Mouse (Mus musculus) intestine, postnatal 0 days (tissue): ENCODE measurements around the gene Ankrd52. TPM values are rescaled to one million over a fixed set of nuclear protein-coding genes. Genes with fewer than 3 reads are reported as not detected.
A peak's percentile ranks its signal among the peaks of the same experiment; 100 is the strongest.

Experiments used
- ATAC-seq: fragments of 200-750 bp; cut with Nextera tagmentation; 2 replicates; pipeline ENCODE4 v1.8.0; 2017; ENCODE audit warnings: mild to moderate bottlenecking, moderate TSS enrichment, moderate library complexity
- H3K27ac ChIP-seq: fragments of 300-500 bp; sonication (generic); 2 replicates; pipeline ENCODE4 v1.5.1; 2014; ENCODE audit warnings: mild to moderate bottlenecking, low read depth, low read length, moderate library complexity
- H3K27me3 ChIP-seq: fragments of 300-500 bp; sonication (generic); replicated peaks from 2 replicates; pipeline ENCODE4 v1.6.1; 2014; ENCODE audit warnings: low read length, mixed read lengths; ENCODE audit not compliant: control insufficient read depth, insufficient read depth
- H3K36me3 ChIP-seq: fragments of 300-500 bp; sonication (generic); 2 replicates; pipeline ENCODE4 v1.6.1; 2014; ENCODE audit warnings: mild to moderate bottlenecking, moderate library complexity; ENCODE audit not compliant: control insufficient read depth, insufficient read depth
- H3K4me1 ChIP-seq: fragments of 300-500 bp; sonication (generic); replicated peaks from 2 replicates; pipeline ENCODE4 v1.6.1; 2014; ENCODE audit warnings: antibody characterized with exemption, low read length, mixed read lengths; ENCODE audit not compliant: control insufficient read depth, insufficient read depth
- H3K4me2 ChIP-seq: fragments of 300-500 bp; sonication (generic); replicated peaks from 2 replicates; pipeline ENCODE4 v1.6.1; 2014; ENCODE audit warnings: low read depth, mild to moderate bottlenecking, moderate library complexity
- H3K4me3 ChIP-seq: fragments of 300-500 bp; sonication (generic); 2 replicates; pipeline ENCODE4 v1.5.1; 2014; ENCODE audit warnings: low read depth, low read length
- H3K9ac ChIP-seq: fragments of 300-500 bp; sonication (generic); 2 replicates; pipeline ENCODE4 v1.6.1; 2014; ENCODE audit warnings: mild to moderate bottlenecking, low read depth, low read length
- H3K9me3 ChIP-seq: fragments of 300-500 bp; sonication (generic); 2 replicates; pipeline ENCODE4 v1.6.1; 2016; ENCODE audit warnings: mixed run types; ENCODE audit not compliant: control insufficient read depth
- CTCF ChIP-seq: sonication (generic); IDR thresholded peaks from 2 replicates; pipeline ENCODE4 v1.5.1; 2016; ENCODE audit warnings: low read depth, mild to moderate bottlenecking, control low read depth, antibody characterized with exemption, moderate library complexity
- WGBS: fragments of 180-500 bp; shearing (Covaris S2); extraction: QIAGEN DNeasy Blood & Tissue Kit; methylation state at CpG from one replicate; pipeline ENCODE4 v1.1.7; 2014; 5-methylcytosine and 5-hydroxymethylcytosine counted together
- polyA plus RNA-seq: library from polyadenylated mRNA; unstranded; fragments of >200 nt; fragmentation: Nextera tagmentation; extraction: Ambion mirVana; gene quantifications from 2 replicates; pipeline ENCODE4 v1.2.1, GENCODE M21; 2015

Ankrd52 gene
- polyA plus RNA-seq, 1 experiment from 2014 or later, result 4.0 TPM

DNA sequence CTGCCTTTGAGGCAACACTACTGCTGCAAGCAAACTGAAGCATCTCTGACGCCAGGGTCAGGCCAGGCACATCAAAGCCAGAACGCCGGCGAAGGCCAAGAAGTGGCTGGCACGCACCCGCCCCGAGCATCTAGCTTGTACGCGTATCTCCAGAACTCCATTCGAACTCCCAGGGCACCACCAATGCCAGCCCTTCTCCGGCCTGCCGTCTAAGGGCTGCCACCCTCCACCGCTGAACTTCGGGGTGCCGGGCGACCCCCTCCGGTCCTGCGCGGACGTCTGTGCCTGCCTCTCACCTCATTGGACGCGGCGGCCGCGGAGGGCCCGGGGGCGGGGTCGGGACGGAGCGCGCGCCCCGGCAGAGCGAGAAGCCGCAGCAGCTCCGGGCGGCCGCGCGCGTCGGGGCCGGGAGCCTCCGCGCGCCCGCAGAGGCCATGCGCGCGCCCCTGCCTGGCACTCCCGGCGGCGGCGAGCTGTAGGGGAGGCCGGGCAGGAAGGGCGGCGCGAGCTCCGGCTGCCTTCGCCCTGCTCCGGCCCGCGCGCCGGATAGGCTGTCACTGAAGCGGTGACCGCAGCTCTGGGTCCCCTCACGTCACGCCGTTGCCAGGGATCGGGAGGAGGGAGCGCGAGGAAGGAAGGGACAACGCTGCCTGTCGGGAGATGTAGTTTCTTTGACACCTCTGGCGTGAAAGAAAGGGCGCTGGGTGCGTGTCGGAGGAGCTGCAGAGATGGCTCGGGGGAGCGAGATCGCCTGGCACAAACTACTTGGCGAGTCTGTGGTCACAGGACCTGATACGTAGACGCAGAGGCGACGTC, 8.3 kb upstream of the Ankrd52 start, which contains the start of gene Coq10a:
TSS of gene Coq10a (minus strand) at position 596 of the 816 bp plus-strand sequence.
- peak within 1 kb of the TSS; percentile 63 for H3K9ac ChIP-seq
- H3K4me3 ChIP-seq, result peak within 1 kb of the TSS; percentile 67
- H3K36me3 ChIP-seq, result no peaks in the 10 kb centered on the region; the same call in 1 of the 2 replicates
- peak within 1 kb of the TSS; percentile 88 for H3K4me2 ChIP-seq
- peak; percentile 84 for ATAC-seq
- WGBS, result under 1% methylated on average over 83 of the region's 87 CpGs
- no peaks in the 10 kb centered on the region for H3K27me3 ChIP-seq
- H3K4me1 ChIP-seq, result peaks cover 9% of the 10 kb centered on the region; the same call in 1 of the 2 replicates
- H3K9me3 ChIP-seq, result no peaks in the 10 kb centered on the region
- peak; percentile 5; the same call in 1 of the 2 replicates for TF ChIP-seq CTCF
- peak within 1 kb of the TSS; percentile 92 for H3K27ac ChIP-seq

DNA sequence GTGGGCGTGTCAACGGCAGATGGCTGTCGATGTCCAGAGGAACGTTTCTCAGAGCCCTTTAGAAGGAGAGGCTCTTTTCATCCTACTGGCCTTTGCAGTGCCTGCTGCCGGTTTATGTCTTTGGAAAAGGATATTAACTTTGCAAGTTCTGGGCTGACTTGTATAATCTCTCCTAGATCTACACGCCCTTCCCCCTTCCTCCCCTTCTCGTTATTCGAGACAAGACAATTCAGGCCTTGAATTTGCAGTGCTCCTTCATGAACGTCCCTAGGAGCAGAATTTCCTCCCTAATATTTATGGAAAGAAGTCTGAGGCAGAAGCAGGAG, 7.7 kb upstream of the Ankrd52 start:
- Histone ChIP-seq H3K9ac (peak overlapping the region; percentile 63), H3K4me2 (peak overlapping the region; percentile 88), H3K27me3 (no peaks in the 10 kb centered on the region), H3K9me3 (no peaks in the 10 kb centered on the region), H3K4me3 (peak overlapping the region; percentile 67), H3K27ac (peak overlapping the region; percentile 92), H3K4me1 (peaks cover 9% of the 10 kb centered on the region; the same call in 1 of the 2 replicates), H3K36me3 (no peaks in the 10 kb centered on the region; the same call in 1 of the 2 replicates)
- TF ChIP-seq CTCF, result no peak
- ATAC-seq, result no peak
- WGBS, result 4% methylated on average over 9 of the region's 9 CpGs

- WGBS, result 65% methylated on average over 6 of the region's 6 CpGs
- no peak for ATAC-seq
- H3K4me3 ChIP-seq, result peak overlapping the region; percentile 67
- peak overlapping the region; percentile 88 for H3K4me2 ChIP-seq
- no peak for TF ChIP-seq CTCF
- no peaks in the 10 kb centered on the region for H3K27me3 ChIP-seq
- H3K36me3 ChIP-seq, result no peaks in the 10 kb centered on the region; the same call in 1 of the 2 replicates
- H3K4me1 ChIP-seq, result peaks cover 9% of the 10 kb centered on the region; the same call in 1 of the 2 replicates
- peak overlapping the region; percentile 92 for H3K27ac ChIP-seq
- H3K9me3 ChIP-seq, result no peaks in the 10 kb centered on the region
- H3K9ac ChIP-seq, result peak overlapping the region; percentile 63; the same call in 1 of the 2 replicates
Observed at GRCm38 (mm10) chr10:128369599-128369998, 7.3 kb upstream of the Ankrd52 start.

DNA sequence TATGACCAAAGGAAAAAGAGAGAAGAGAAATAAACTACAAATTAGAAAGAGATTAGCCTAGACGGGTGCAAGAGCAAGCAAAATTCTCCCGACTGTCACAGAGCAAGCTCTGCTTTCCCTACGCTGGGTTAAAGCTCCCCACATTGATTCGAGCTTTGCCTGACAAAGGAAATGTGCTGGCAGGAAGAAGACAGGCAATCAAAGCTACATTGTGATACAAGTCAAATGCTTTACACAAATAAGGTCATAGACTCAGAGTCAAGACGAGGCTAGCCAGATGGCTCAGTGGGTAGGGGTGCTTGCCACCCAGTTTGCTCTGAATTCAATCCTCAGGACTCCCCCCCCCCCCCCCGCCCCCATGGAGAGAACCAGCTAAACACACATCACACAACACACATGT, 6.9 kb upstream of the Ankrd52 start:
- Histone ChIP-seq H3K9ac (no peak overlapping the region), H3K27me3 (no peaks in the 10 kb centered on the region), H3K4me2 (no peak overlapping the region; the same call in 1 of the 2 replicates), H3K27ac (peak overlapping the region; percentile 50; the same call in 1 of the 2 replicates), H3K36me3 (no peaks in the 10 kb centered on the region; the same call in 1 of the 2 replicates), H3K4me3 (no peak overlapping the region), H3K4me1 (peaks cover 9% of the 10 kb centered on the region; the same call in 1 of the 2 replicates), H3K9me3 (no peaks in the 10 kb centered on the region)
- WGBS, result 58% methylated on average over 5 of the region's 6 CpGs
- ATAC-seq, result no peak
- no peak for TF ChIP-seq CTCF

GRCm38 (mm10) chr10:128370601-128371000, 6.3 kb upstream of the Ankrd52 start:
- Histone ChIP-seq H3K27me3 (no peaks in the 10 kb centered on the region), H3K36me3 (no peaks in the 10 kb centered on the region), H3K4me2 (no peak overlapping the region; the same call in 1 of the 2 replicates), H3K27ac (peak overlapping the region; percentile 50; the same call in 1 of the 2 replicates), H3K4me3 (no peak overlapping the region), H3K9me3 (no peaks in the 10 kb centered on the region), H3K9ac (no peak overlapping the region), H3K4me1 (peaks cover 9% of the 10 kb centered on the region; the same call in 1 of the 2 replicates)
- no peak for TF ChIP-seq CTCF
- peak; percentile 50 for ATAC-seq
- 32% methylated on average over 4 of the region's 4 CpGs for WGBS

DNA sequence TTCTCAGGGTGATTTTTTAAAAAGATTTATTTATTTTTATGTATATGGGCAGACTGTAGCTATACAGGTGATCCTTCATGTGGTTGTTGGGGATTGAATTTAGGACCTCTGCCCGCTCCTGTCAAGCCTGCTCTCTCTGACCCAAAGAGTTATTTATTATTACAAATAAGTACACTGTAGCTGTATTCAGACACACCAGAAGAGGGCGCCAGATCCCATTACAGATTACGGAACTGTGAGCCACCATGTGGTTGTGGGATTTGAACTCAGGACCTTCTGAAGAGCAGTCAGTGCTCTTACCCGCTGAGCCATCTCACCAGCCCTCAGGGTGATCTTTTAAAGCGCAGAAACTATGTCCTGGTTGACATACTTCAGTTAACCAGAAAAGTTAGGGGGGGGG, 4.8 kb upstream of the Ankrd52 start:
- TF ChIP-seq CTCF, result peak; percentile 45
- ATAC-seq, result no peak
- Histone ChIP-seq H3K36me3 (no peaks in the 10 kb centered on the region), H3K4me3 (no peak overlapping the region), H3K9me3 (no peaks in the 10 kb centered on the region), H3K4me2 (no peak overlapping the region), H3K27ac (no peak overlapping the region), H3K27me3 (no peaks in the 10 kb centered on the region), H3K9ac (no peak overlapping the region), H3K4me1 (peaks cover 9% of the 10 kb centered on the region; the same call in 1 of the 2 replicates)
- WGBS, result 82% methylated on average over 5 of the region's 5 CpGs
